Comparison of ENCODE assay signal across 8 mouse cellular contexts in the genomic region with DNA sequence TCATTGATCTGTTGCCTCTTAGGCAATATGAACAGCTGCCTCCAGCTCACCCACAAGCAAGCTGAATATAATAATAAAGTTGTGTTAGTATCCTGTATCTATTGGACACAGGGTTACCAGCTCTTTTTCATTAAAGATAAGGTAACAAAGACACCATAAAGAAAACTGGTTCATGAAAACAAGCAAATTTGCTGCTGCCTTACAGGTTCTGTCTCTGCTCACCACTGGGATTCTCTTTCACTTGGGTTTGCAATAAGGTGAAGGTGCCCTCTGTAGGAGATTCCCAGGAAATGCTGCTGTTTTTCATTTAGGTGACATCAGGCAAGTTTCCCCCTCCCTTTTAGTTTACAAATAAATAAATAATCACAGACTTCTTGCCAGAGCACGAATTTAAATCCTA. TPM values are rescaled to one million over a fixed set of nuclear protein-coding genes. Genes with fewer than 3 reads are reported as not detected.
A peak's percentile ranks its signal among the peaks of the same experiment; 100 is the strongest.
DNase-seq lines count a peak whose midpoint lies in the region; ATAC-seq and TF ChIP-seq lines count a peak whose summit lies in the region.

No protein-coding gene starts in this region.

- no peaks in the 10 kb centered on the region for H3K36me3 ChIP-seq in intestine, postnatal 0 days (ENCODE audit: control insufficient read depth, insufficient read depth)
- H3K36me3 ChIP-seq in intestine, embryonic 16.5 days (ENCODE audit: control insufficient read depth, insufficient read depth, low read length) = no peaks in the 10 kb centered on the region
- no peaks in the 10 kb centered on the region for H3K36me3 ChIP-seq in lung, embryonic 15.5 days

- ATAC-seq in intestine, postnatal 0 days = no peak
- ATAC-seq in intestine, embryonic 16.5 days = no peak
- peak; percentile 42; the same call in 1 of the 2 replicates for ATAC-seq in lung, embryonic 15.5 days (ENCODE audit: borderline replicate concordance, extremely low read depth, low FRiP score, low TSS enrichment)

- no peak overlapping the region for H3K4me3 ChIP-seq in intestine, postnatal 0 days (ENCODE audit: low read depth, low read length)
- no peak overlapping the region for H3K4me3 ChIP-seq in intestine, embryonic 16.5 days (ENCODE audit: low read length)
- H3K4me3 ChIP-seq in lung, embryonic 15.5 days = no peak overlapping the region

- H3K4me2 ChIP-seq in intestine, postnatal 0 days (replicated peaks; ENCODE audit: low read depth) = no peak overlapping the region
- H3K4me2 ChIP-seq in intestine, embryonic 16.5 days (ENCODE audit: low read depth, low read length) = no peak overlapping the region
- no peak overlapping the region for H3K4me2 ChIP-seq in lung, embryonic 15.5 days

- no peak overlapping the region for H3K27ac ChIP-seq in intestine, postnatal 0 days (ENCODE audit: low read depth, low read length)
- H3K27ac ChIP-seq in intestine, embryonic 16.5 days (ENCODE audit: low read length) = no peak overlapping the region
- H3K27ac ChIP-seq in lung, embryonic 15.5 days = no peak overlapping the region

- peak; percentile 49 for DNase-seq in ES-CJ7 (ENCODE audit: low read depth, low spot score)
- DNase-seq in brain, embryonic 14.5 days (ENCODE audit: low read depth) = peak; percentile 86
- no peak for DNase-seq in frontal cortex, postnatal 14 days (ENCODE audit: low spot score in 2 of 2)
- DNase-seq in urinary bladder, postnatal 4 days (ENCODE audit: low spot score in 2 of 2) = no peak
- no peak for DNase-seq in gastrocnemius, adult 8-10 months (ENCODE audit: low spot score in 2 of 2)

- no peak overlapping the region for H3K9ac ChIP-seq in intestine, postnatal 0 days (ENCODE audit: low read depth, low read length)
- no peak overlapping the region for H3K9ac ChIP-seq in intestine, embryonic 16.5 days (ENCODE audit: low read depth, low read length)
- no peak overlapping the region for H3K9ac ChIP-seq in lung, embryonic 15.5 days

- peak; percentile 80 for TF ChIP-seq CTCF in intestine, postnatal 0 days (IDR thresholded peaks at IDR 0.05; ENCODE audit: low read depth)
- TF ChIP-seq CTCF in brain, embryonic 14.5 days (IDR thresholded peaks at IDR 0.05; ENCODE audit: borderline replicate concordance, extremely low read depth, insufficient read depth, insufficient read length) = peak; percentile 61; the same call in 1 of the 2 replicates

- no peak for TF ChIP-seq POLR2A in brain, embryonic 14.5 days (IDR thresholded peaks at IDR 0.05; ENCODE audit: borderline replicate concordance, extremely low read depth, insufficient read depth, insufficient read length, poor library complexity, severe bottlenecking)

- WGBS in intestine, postnatal 0 days = 3% methylated on average over 1 of the region's 1 CpGs
- WGBS in intestine, embryonic 16.5 days = 2% methylated on average over 1 of the region's 1 CpGs
- 0% methylated on average over 1 of the region's 1 CpGs for WGBS in lung, embryonic 15.5 days

- no peaks in the 10 kb centered on the region for H3K4me1 ChIP-seq in intestine, postnatal 0 days (replicated peaks; ENCODE audit: control insufficient read depth, insufficient read depth, low read length)
- no peaks in the 10 kb centered on the region for H3K4me1 ChIP-seq in intestine, embryonic 16.5 days (ENCODE audit: control insufficient read depth, insufficient read depth, low read length)
- no peaks in the 10 kb centered on the region for H3K4me1 ChIP-seq in lung, embryonic 15.5 days

- H3K9me3 ChIP-seq in intestine, postnatal 0 days (ENCODE audit: control insufficient read depth) = no peaks in the 10 kb centered on the region
- H3K9me3 ChIP-seq in intestine, embryonic 16.5 days (ENCODE audit: control insufficient read depth, low read length) = no peaks in the 10 kb centered on the region
- no peaks in the 10 kb centered on the region for H3K9me3 ChIP-seq in lung, embryonic 15.5 days

- no peaks in the 10 kb centered on the region for H3K27me3 ChIP-seq in intestine, postnatal 0 days (replicated peaks; ENCODE audit: control insufficient read depth, insufficient read depth, low read length)
- no peaks in the 10 kb centered on the region for H3K27me3 ChIP-seq in intestine, embryonic 16.5 days (replicated peaks; ENCODE audit: control insufficient read depth, insufficient read depth, low read length)
- H3K27me3 ChIP-seq in lung, embryonic 15.5 days = no peaks in the 10 kb centered on the region

RNA-seq across cellular contexts. Expression of a gene that starts 12.0 kb away (rescaled TPM):
- 2.1 and 2.2 TPM in 2 replicates for polyA plus RNA-seq in intestine, postnatal 0 days (2015; fragmentation: Nextera tagmentation; extraction: Ambion mirVana)
- polyA plus RNA-seq in intestine, embryonic 16.5 days (2015; fragmentation: Nextera tagmentation; extraction: Ambion mirVana) = 1.7 and 1.9 TPM in 2 replicates
- 13.1 and 23.1 TPM in 2 replicates for polyA plus RNA-seq in brain, embryonic 14.5 days (2012; rRNA removed)
- polyA plus RNA-seq in lung, embryonic 15.5 days (2015; fragmentation: Nextera tagmentation; extraction: Ambion mirVana) = 7.0 and 7.7 TPM in 2 replicates
- 1 to 10 TPM; 1.2 to 3.2 (median 2.2) TPM for total RNA-seq in gastrocnemius, adult 8-10 months (2022)

Comparison
In these comparisons a context has a peak if more than half of its experiments do, and no peak if none do; other contexts are left out.
1. DNase-seq: peak in ES-CJ7 (single experiment) and brain, embryonic 14.5 days (single experiment); none in frontal cortex, postnatal 14 days (0 of 2), urinary bladder, postnatal 4 days (0 of 2) and gastrocnemius, adult 8-10 months (0 of 2).